In genomic region chr5:128598760-128599364, GRCm38 (mm10) we compare ENCODE assay signal across 9 mouse cellular contexts. TPM values are rescaled to one million over a fixed set of nuclear protein-coding genes. Genes with fewer than 3 reads are reported as not detected.
DNase-seq lines count a peak whose midpoint lies in the region; ATAC-seq and TF ChIP-seq lines count a peak whose summit lies in the region.
"Had no signal": no experiment of that assay in that cellular context is flagged by ENCODE, and none has a peak within 500 bp of the region (broad histone marks: within the 10 kb centered on the region; RNA-seq: fewer than 3 reads in every experiment).

No protein-coding gene starts in this region.

- no peak for TF ChIP-seq CTCF in liver, postnatal 0 days (IDR thresholded peaks at IDR 0.05; ENCODE audit: low read depth)
- no peak for TF ChIP-seq CTCF in hindbrain, postnatal 0 days (IDR thresholded peaks at IDR 0.05; ENCODE audit: low read depth)

- WGBS in liver, embryonic 12.5 days (ENCODE audit: insufficient replicate concordance), result under 1% methylated on average over 20 of the region's 20 CpGs
- under 1% methylated on average over 20 of the region's 20 CpGs for WGBS in liver, postnatal 0 days (ENCODE audit: insufficient replicate concordance)
- WGBS in embryonic facial prominence, embryonic 13.5 days, result 0% methylated on average over 20 of the region's 20 CpGs
- 2% methylated on average over 20 of the region's 20 CpGs for WGBS in hindbrain, postnatal 0 days
- under 1% methylated on average over 20 of the region's 20 CpGs for WGBS in neural tube, embryonic 14.5 days

- DNase-seq in liver, postnatal 0 days, result no peak
- DNase-seq in hindbrain, postnatal 0 days (ENCODE audit: low spot score), result no peak
- DNase-seq in spleen, adult 18-20 months, result no peak
- no peak for DNase-seq in urinary bladder, postnatal 25 days (ENCODE audit: low spot score)
- DNase-seq in adipocyte (ENCODE audit: low spot score), result no peak
- DNase-seq: thymus, adult 18-20 months had no signal

- peak overlapping the region; percentile 73; the same call in 1 of the 2 replicates for H3K4me2 ChIP-seq in liver, embryonic 12.5 days
- H3K4me2 ChIP-seq in liver, postnatal 0 days (ENCODE audit: low read depth, low read length), result no peak overlapping the region
- peak overlapping the region; percentile 89 for H3K4me2 ChIP-seq in embryonic facial prominence, embryonic 13.5 days
- H3K4me2 ChIP-seq in hindbrain, postnatal 0 days (ENCODE audit: low read depth, low read length), result peak overlapping the region; percentile 93
- H3K4me2 ChIP-seq in neural tube, embryonic 14.5 days (ENCODE audit: low read depth, low read length), result peak overlapping the region; percentile 99

- no peak for ATAC-seq in liver, embryonic 12.5 days
- ATAC-seq in liver, postnatal 0 days, result no peak
- no peak; the same call in 1 of the 2 replicates for ATAC-seq in embryonic facial prominence, embryonic 13.5 days (ENCODE audit: insufficient number of reproducible peaks, insufficient read depth, low FRiP score, low TSS enrichment, low read depth)
- no peak; the same call in 1 of the 2 replicates for ATAC-seq in hindbrain, postnatal 0 days
- peak; percentile 18; the same call in 1 of the 2 replicates for ATAC-seq in neural tube, embryonic 14.5 days (ENCODE audit: low read depth)

- H3K27me3 ChIP-seq in liver, embryonic 12.5 days (replicated peaks), result peaks cover 90% of the 10 kb centered on the region
- H3K27me3 ChIP-seq in liver, postnatal 0 days (ENCODE audit: insufficient read depth, low read length), result peaks cover 74% of the 10 kb centered on the region
- peaks cover 15% of the 10 kb centered on the region for H3K27me3 ChIP-seq in embryonic facial prominence, embryonic 13.5 days
- no peaks in the 10 kb centered on the region; the same call in 1 of the 2 replicates for H3K27me3 ChIP-seq in hindbrain, postnatal 0 days (ENCODE audit: insufficient read depth, low read length)
- peaks cover 6% of the 10 kb centered on the region; the same call in 1 of the 2 replicates for H3K27me3 ChIP-seq in neural tube, embryonic 14.5 days (ENCODE audit: control insufficient read depth, insufficient read depth, low read length)

- H3K9me3 ChIP-seq in liver, embryonic 12.5 days (replicated peaks), result no peaks in the 10 kb centered on the region
- no peaks in the 10 kb centered on the region for H3K9me3 ChIP-seq in liver, postnatal 0 days (ENCODE audit: low read length)
- no peaks in the 10 kb centered on the region for H3K9me3 ChIP-seq in embryonic facial prominence, embryonic 13.5 days
- no peaks in the 10 kb centered on the region for H3K9me3 ChIP-seq in hindbrain, postnatal 0 days (ENCODE audit: low read length)
- H3K9me3 ChIP-seq in neural tube, embryonic 14.5 days (ENCODE audit: control insufficient read depth, low read length), result no peaks in the 10 kb centered on the region

- peaks cover 17% of the 10 kb centered on the region for H3K4me1 ChIP-seq in liver, embryonic 12.5 days
- H3K4me1 ChIP-seq in liver, postnatal 0 days (ENCODE audit: insufficient read depth), result no peaks in the 10 kb centered on the region
- peaks cover 71% of the 10 kb centered on the region for H3K4me1 ChIP-seq in embryonic facial prominence, embryonic 13.5 days
- H3K4me1 ChIP-seq in hindbrain, postnatal 0 days (ENCODE audit: insufficient read depth, low read length), result peaks cover 18% of the 10 kb centered on the region
- H3K4me1 ChIP-seq in neural tube, embryonic 14.5 days (ENCODE audit: control insufficient read depth, insufficient read depth, low read length), result peaks cover 41% of the 10 kb centered on the region; the same call in 1 of the 2 replicates

- H3K36me3 ChIP-seq in liver, embryonic 12.5 days, result no peaks in the 10 kb centered on the region
- H3K36me3 ChIP-seq in liver, postnatal 0 days (replicated peaks; ENCODE audit: insufficient read depth, low read length), result no peaks in the 10 kb centered on the region
- H3K36me3 ChIP-seq in embryonic facial prominence, embryonic 13.5 days, result no peaks in the 10 kb centered on the region
- no peaks in the 10 kb centered on the region for H3K36me3 ChIP-seq in hindbrain, postnatal 0 days (ENCODE audit: insufficient read depth, low read length)
- H3K36me3 ChIP-seq in neural tube, embryonic 14.5 days (ENCODE audit: control insufficient read depth, insufficient read depth, low read length), result no peaks in the 10 kb centered on the region

- H3K27ac ChIP-seq in liver, embryonic 12.5 days, result no peak overlapping the region
- H3K27ac ChIP-seq in liver, postnatal 0 days (ENCODE audit: low read depth), result no peak overlapping the region
- peak overlapping the region; percentile 96 for H3K27ac ChIP-seq in embryonic facial prominence, embryonic 13.5 days
- H3K27ac ChIP-seq in hindbrain, postnatal 0 days, result peak overlapping the region; percentile 71
- H3K27ac ChIP-seq in neural tube, embryonic 14.5 days (ENCODE audit: low read depth, low read length), result peak overlapping the region; percentile 71; the same call in 1 of the 2 replicates

- H3K9ac ChIP-seq in liver, embryonic 12.5 days, result no peak overlapping the region
- no peak overlapping the region for H3K9ac ChIP-seq in liver, postnatal 0 days (replicated peaks)
- H3K9ac ChIP-seq in embryonic facial prominence, embryonic 13.5 days, result peak overlapping the region; percentile 88
- H3K9ac ChIP-seq in hindbrain, postnatal 0 days (replicated peaks; ENCODE audit: low read length), result peak overlapping the region; percentile 17; the same call in 1 of the 2 replicates
- H3K9ac ChIP-seq in neural tube, embryonic 14.5 days (replicated peaks; ENCODE audit: low read depth, low read length), result peak overlapping the region; percentile 57; the same call in 1 of the 2 replicates

- no peak for TF ChIP-seq EP300 in liver, postnatal 0 days (IDR thresholded peaks at IDR 0.05; ENCODE audit: low read depth)

- no peak overlapping the region for H3K4me3 ChIP-seq in liver, embryonic 12.5 days
- H3K4me3 ChIP-seq in liver, postnatal 0 days (ENCODE audit: low read depth, low read length), result no peak overlapping the region
- peak overlapping the region; percentile 74 for H3K4me3 ChIP-seq in embryonic facial prominence, embryonic 13.5 days
- peak overlapping the region; percentile 61 for H3K4me3 ChIP-seq in hindbrain, postnatal 0 days (ENCODE audit: low read length)
- peak overlapping the region; percentile 71 for H3K4me3 ChIP-seq in neural tube, embryonic 14.5 days (ENCODE audit: low read depth, low read length)

RNA-seq across cellular contexts. Expression of gene Fzd10, which starts 1.8 kb away (rescaled TPM):
- polyA plus RNA-seq in liver, embryonic 12.5 days (2016; fragmentation: Nextera tagmentation; extraction: Ambion mirVana), result 0.05 and 0.11 TPM in 2 replicates
- polyA plus RNA-seq in liver, postnatal 0 days (2015; fragmentation: Nextera tagmentation; extraction: Ambion mirVana), result 0.04 TPM in 1 of 2 replicates, not detected in the other
- 9.2 and 12.6 TPM in 2 replicates for polyA plus RNA-seq in embryonic facial prominence, embryonic 13.5 days (2015; fragmentation: Nextera tagmentation; extraction: Ambion mirVana)
- 22.1 TPM in 2 replicates for total RNA-seq in hindbrain, postnatal 0 days (2014; rRNA removed)
- 2.7 and 3.6 TPM in 2 replicates for polyA plus RNA-seq in hindbrain, postnatal 0 days (2015; fragmentation: Nextera tagmentation; extraction: Ambion mirVana)
- polyA plus RNA-seq in neural tube, embryonic 14.5 days (2014; fragmentation: Nextera tagmentation; extraction: Ambion mirVana), result 2.6 and 4.4 TPM in 2 replicates

Comparison
In these comparisons a context has a peak if more than half of its experiments do, and no peak if none do; other contexts are left out.
1. H3K27ac ChIP-seq: peak in embryonic facial prominence, embryonic 13.5 days (single experiment), hindbrain, postnatal 0 days (single experiment) and neural tube, embryonic 14.5 days (single experiment); none in liver, embryonic 12.5 days (single experiment) and liver, postnatal 0 days (single experiment).
2. H3K4me3 ChIP-seq: peak in embryonic facial prominence, embryonic 13.5 days (single experiment), hindbrain, postnatal 0 days (single experiment) and neural tube, embryonic 14.5 days (single experiment); none in liver, embryonic 12.5 days (single experiment) and liver, postnatal 0 days (single experiment).
3. H3K9ac ChIP-seq: peak in embryonic facial prominence, embryonic 13.5 days (single experiment), hindbrain, postnatal 0 days (single experiment) and neural tube, embryonic 14.5 days (single experiment); none in liver, embryonic 12.5 days (single experiment) and liver, postnatal 0 days (single experiment).